Mouse (Mus musculus) megakaryocyte-erythroid progenitor cell, adult 5-6 weeks (primary cell): Measurements from ENCODE around the gene Zfp523. TPM values are rescaled to one million over a fixed set of nuclear protein-coding genes. Genes with fewer than 3 reads are reported as not detected.

Experiments used
- ATAC-seq: replicated peaks from 2 replicates; pipeline ENCODE4 v1.8.0; 2016; ENCODE audit warnings: mild to moderate bottlenecking, inconsistent platforms; ENCODE audit not compliant: severe bottlenecking, poor library complexity, low FRiP score, low TSS enrichment
- total RNA-seq, 2 experiments: library from RNA; stranded (forward) in 1 of 2; stranded (reverse) in 1 of 2; fragments of 200-1000, 215-1000 nt in 1 of 2; fragments of >200 nt in 1 of 2; fragmentation: Nextera tagmentation in 1 of 2; gene quantifications; 2 replicates each; pipeline ENCODE4 v1.2.3; 2014 to 2017

The Zfp523 gene
- 17.5 and 27.0 TPM in 2 replicates for total RNA-seq (2014; fragmentation: Nextera tagmentation)
- total RNA-seq (2017): 8.7 and 13.3 TPM in 2 replicates

DNA sequence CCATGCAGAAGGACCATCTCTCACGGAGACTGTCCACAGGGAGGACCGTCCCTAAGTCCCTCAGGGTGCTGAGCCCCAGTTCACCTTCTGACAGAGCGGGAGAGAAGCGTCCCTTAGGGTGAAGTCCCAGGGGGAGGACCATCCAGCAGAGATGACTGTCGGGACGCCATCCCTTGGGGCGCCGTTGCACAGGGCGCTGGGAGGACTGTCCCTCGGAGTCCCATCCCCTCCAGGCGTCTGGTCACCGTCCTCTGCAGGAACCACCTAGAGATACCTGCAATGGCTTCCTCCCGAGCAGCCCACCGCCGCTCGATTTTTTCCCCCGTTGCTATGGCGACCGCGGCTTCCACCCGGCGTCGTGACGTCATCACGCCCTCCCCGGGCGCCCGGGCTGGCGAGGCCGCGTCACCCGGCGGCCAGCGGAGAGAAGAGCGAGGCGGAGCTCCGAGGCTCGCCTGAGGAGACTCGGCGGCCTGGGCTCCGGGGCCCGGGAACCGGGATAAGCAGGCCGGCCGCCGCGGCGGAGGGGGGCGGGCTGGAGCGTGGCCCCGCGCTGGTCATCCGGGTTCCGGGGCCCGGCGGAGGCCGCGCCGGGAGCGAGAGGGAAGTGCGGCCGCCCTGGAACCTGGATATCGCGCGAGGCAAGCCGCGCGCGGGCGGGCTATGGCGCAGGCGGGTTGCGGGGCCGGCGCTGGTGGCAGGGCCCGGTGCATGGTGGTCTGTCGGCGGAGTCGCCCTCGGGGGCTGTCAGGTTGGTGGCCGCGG, at the start of gene Zfp523:
Zfp523 (plus strand) TSS at position 355 of the 765 bp plus-strand sequence.
- ATAC-seq: peak; percentile 65

DNA sequence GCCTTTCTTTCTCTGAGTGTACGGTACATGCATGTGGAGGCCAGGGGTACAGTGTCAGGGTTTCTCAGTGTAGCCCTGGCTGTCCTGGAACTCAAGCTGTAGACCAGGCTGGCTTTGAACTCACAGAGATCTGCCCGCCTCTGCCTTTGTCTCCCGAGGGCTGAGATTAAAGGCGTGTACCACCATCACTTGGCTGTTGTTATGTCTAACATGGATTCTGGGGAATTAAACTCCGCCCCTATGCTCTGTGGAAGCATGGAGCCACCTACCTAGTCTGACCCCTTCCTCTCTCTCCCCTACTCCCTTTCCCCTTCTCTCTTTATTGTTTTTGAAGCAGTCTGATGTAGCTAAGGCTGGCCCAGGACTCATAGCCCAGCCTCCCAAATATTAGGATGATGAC, 47.1 kb upstream of the Zfp523 start:
- ATAC-seq: no peak

DNA sequence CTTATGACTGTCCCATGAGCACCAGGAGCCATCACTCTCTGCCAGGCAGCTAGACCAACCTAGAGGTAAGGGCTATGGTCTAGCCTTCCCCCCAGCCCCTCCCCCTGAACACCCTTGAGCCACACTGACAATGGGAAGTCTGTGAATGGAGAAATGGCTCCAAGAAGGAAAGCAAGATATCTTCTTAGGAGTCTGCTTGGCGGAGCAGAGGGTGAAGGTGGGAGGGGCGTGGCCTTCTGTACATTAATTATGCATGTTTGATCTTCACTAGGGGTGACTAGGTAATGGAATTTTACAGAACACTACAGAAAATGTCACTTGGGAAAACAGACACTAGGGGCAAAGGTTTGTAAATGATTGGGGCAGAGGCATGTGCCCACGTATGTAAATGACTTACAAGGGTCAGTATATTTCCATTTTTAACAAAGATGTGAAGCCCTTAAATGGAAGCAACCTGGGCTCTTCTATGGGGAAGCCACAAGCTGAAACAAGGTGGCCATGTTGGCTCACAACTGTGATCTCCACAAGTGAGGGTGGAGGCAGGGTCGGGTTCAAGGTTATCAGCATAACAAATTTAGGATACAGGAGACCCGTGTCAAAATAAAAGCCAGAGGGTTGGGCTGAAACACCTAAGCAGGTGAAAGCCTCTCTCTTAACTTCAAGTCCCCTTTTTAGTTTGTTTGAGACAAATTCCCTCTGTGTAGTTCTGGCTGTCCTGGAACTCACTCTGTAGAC, 46.4 kb upstream of the Zfp523 start:
- ATAC-seq: no peak

DNA sequence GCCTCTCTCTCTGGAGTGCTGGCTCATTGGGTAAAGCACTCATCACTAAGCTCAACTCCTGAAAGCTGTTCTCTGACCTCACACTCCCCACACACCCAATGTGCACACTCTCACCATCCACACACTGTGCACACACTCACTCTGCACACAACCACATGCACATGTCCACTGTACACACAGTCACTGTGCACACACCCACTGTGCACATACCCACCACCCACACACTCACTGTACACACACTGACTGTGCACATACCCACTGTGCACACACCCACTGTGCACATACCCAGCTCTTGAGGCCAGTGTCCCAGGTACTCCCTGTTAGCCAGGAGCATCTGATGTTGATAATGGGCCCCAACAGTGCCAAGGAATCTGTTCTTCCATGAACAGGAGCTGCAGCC, 45.8 kb upstream of the Zfp523 start:
- no peak for ATAC-seq

DNA sequence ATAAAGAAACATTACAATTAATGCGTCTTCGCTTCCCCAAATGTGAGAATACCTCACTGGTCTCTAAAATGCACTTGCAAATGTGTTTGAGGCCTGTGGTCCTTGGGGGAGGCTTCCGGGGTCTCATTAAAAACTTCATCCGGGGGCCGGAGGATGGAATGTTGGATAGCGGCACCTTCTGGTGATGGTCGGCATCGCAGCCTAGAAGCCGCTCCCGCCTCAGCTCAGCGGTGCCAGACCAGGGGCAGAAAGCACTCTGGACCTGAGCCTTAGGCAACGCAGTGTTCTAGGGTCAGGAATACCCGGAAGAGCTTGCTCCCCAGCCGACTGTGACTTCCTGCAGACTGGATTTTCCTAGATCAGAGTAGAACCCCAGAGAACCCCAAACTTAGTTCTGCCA, 43.7 kb upstream of the Zfp523 start:
- ATAC-seq: peak; percentile 50; the same call in 1 of the 2 replicates

DNA sequence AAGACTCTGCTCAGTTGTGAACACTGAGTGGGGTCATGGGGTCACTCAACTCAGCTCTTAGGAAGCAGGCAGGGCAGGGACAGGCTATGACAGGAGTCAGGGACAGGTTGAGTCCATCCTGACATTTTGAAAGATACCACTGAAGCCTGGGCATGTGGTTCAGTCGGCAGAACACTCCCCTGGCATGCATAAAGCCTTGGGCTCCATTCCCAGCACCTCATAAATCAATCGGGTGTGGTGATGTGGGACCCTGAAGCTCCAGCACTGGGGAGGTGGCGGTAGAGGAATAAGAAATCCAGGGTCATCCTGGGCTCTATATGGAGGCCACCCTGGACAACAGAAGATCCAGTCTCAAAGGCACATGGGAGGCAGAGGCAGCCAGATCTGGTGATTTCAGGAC, 41.4 kb upstream of the Zfp523 start:
- no peak for ATAC-seq

DNA sequence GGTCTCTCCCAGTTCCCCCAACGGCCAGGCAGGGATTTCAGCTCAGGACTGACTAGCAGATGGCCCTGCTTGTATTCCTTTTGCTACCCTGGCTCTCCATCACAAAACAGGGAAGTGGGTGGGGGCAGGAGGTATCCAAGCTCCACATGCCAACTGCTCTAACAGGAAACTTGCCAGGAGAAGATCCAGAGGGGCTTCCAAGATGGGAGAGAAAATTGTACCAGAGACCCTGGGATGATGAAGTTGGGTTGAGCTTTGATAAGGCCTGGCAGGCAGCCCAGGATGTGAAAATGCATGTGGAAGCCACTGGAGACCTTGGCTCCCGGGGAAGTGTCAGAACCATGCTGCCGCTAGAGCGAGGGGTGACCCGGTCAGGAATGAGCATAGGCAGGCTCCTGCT, 40.7 kb upstream of the Zfp523 start:
- no peak for ATAC-seq

DNA sequence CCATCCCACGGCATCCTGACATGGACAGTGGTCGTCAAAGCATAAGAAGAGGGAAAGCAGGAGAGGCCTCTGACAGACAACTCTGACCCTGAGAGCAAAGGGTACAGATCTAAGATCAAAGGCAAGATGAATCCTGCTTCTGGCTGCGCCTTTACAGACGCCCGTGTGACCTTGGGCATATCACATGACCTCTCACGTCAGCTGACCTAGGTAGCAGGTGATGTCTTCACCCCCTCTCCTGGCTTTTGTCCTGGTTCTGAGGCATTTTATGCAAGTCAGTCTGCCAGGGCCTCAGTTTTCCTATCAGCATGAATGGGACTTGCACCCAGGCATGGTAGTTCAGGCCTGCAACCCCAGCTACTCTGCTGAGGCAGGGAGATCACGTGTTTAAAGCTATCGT, 38.9 kb upstream of the Zfp523 start:
- ATAC-seq: no peak

DNA sequence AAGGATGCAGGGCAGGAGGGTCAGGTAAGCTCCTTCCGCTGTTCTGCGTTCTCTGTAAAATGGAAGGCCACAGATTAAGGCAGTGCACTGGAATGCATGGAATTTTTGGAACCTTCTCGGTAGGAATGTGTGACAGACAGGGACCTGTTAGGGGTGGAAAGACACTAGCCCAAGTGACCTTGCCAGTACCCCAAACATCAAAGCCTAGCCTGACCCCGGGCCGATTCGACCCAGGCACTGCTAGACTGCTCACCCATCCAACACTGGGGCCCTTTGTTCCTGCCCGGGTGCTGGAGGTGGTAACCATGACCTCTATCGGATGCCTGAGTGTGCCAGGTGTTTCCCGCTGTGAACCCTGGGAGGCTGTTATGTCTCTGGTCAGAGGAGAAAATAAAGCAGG, 38.2 kb upstream of the Zfp523 start:
- no peak for ATAC-seq

DNA sequence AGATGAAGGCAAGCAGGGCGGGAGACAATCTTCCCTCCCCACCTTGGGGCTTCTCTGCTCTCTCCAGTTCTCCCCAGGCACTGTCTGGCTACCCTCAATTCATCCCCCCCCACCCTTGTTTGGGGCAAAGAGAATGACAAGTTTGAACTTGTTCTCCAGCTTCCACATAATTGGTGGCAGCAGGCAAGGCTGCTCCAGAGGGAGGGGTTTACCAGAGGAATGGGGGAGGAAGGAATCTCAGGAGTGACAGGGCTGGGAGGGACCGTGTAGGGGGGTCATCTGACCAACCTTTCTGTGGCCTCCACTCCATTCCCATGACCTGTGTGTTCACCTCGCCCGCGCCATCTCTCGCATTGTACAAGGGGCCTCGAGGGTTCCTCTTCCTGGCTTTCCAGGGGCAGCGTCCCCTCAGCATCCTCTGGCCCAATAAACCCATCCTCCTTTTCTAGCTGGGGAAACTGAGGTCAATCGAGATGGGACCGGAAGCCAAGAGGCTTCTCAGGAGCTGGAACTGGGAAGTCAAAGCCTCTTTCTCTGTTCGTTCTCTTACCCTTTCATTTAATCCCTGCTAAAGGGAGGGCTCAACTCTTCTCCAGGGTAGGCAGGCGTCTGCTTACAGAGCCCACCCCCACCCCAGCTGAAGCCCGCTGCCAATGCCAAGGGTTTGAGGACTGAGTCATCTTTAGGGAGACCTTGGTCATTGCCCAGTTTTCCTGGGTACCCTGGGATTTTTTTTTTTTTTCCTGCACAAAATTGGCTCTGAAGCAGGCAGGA, 36.3 kb upstream of the Zfp523 start:
- no peak for ATAC-seq

DNA sequence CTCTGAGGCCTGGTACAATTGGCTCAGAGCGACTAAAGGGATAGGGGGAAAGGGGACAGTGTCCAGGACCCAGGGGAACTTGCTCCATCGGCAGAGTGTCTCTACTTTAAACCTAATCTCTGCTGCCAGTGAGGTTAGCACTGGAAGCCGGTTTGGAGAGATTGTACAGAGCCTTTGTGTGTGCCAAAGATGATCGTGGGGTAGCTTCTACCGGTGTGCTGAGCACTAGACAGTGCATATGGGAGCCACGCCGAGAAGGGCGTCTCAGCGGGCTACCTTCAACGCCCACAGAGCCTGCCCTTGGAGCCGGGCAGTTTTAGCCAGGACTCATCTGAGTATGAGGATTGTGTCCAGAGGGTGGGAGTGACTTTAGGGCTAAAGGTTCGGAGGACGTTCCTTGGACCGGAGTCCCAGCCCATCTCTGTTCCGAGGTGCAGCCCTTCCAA, 35.7 kb upstream of the Zfp523 start:
- 0 out of 2 replicates have a peak, but pooled peaks have one; percentile 36 for ATAC-seq

DNA sequence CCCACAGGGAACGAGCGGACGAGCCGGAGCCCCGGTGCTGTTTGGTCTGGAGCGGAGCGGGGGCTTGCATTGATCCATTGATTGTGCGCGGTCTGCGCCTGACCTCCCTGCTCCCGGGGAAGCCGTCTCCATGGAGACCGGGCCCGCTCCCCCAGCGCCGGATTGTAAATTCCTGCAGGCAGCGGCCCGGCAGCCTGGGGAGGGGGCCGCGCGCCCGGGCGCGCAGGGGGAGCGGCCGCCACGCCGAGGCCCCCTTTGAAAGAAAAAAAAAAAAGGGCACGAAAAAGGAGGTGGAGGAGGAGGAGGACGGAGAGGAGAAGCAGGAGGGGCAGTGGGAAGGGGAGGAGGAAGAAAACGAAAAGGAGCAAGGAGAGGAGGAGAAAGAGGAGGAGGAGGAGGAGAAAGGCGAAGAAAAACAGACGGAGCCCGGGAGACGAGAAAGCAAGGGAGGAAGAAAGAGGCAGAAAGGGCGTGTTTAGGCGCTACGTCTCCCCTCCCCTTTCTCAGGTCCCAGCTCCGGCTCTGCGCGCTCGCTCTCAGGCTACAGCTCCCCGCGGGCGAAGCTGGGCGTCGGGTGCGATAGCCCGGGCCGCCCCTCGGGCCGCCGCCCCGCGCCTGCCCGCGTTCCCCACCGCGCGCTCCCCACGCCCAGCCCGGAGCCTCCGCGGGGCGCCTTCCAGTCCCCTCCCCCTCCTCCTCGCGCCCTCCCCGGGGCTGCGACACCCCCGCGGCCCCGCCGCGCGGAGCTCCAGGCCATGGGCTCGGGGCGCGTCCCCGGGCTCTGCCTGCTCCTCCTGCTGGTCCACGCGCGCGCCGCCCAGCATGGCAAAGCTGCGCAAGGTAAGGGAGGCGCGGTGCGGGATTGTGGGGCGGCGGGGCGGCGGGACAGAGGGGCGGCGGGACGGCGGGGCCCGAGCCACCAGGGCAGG, 34.9 kb upstream of the Zfp523 start, which contains the start of gene Scube3:
Scube3 (plus strand) TSS at position 371 of the 929 bp plus-strand sequence.
- ATAC-seq: 0 out of 2 replicates have a peak, but pooled peaks have one; percentile 35

DNA sequence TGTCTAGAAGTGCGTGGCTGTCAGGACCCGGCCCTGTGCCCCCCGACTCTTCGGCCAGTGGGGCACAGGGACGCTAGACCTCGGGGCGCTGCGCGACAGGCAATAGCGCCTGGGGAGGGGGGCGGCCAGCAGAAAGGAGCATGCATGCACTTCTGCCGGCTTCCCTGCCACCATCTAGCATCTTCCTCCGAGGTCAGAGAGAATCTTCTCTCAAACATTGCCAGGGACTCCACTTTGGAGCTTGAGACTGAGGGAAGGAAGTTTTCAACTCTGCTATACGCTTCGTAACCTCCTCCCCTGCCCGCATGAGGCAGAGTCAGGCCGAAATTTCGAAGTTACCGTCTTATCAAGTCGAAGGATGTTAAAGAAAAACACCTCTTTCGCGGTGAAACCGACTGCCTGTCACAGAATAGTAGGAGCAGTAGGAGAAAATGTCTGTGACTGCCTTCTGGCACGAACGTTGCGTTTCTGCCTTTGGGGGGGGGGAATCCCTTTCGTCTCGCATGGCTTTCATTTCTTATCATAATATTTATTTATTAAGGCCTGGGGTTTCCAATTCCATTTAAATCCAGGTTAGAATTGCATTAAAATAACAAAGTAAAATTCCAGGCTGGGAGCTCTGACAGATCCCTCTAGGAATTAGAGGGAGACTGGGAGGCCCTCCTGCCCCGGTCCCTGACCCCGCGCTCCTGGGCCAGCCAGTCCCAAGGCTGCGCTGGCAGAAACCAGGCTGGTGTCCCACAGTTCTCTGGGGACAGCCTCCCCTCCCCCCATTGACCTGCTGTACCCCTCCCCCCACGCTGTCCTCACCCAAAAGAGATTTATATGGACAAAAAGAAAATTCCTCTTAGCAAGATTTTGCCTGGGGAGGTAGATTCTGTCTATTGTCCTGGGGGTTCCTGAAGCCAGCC, 34.0 kb upstream of the Zfp523 start:
- no peak for ATAC-seq

DNA sequence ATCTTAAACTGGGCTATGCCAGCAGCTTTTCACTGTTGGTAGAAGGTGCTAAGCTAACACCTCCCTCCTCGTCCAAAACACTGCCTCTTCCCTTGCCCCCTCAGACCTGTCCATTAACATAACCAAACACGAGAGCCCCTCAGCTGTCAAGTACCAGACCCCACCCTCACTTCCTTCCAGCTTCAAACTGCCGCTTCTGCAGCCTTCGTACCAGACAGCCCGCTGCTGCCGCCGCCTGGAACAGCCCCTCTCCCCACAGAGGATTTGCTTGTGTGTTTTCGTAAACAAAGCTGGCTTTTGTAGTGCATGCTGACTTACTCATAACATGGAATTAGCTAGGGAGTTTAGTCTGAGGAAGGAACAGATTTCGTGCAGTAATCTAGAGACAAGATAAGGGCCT, 33.2 kb upstream of the Zfp523 start:
- ATAC-seq: no peak

DNA sequence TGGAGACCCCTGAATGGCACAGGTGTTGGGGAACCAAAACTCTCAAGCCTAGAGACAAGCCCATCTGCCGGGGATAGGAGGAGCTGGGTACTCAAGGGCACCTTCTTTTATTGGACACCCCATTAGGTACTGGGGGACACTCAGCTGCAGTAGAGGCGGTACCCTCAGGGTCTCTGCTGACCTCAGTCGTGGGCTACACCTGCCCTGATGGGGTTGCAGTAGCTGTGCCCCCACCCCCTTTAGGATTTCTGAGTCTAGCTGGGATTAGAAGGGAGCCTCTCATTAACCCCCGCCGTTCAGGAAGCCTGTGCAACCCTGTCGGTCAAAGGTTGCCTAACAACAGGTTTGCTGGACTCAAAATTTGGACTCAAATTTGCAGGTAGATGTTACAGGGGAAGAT, 32.7 kb upstream of the Zfp523 start:
- no peak for ATAC-seq

DNA sequence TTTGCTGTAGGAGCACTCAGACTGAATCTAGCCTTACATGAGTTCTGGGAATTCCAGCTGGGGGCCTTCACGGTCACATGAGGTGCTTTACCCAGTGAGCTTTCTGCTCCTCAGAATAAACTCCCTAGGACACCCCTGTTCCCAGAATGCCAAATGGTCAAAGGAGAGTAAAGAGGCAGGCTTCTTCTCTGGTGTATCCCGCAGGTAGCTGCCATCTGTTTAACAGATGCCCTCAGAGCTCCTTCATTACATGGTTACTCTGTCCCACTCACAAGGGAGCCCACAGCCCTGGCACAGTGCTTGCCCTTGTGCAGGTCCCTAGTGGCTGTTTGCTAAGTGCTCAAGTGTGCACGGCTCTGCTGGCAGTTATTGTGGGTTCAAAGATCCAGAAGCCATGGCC, 28.6 kb upstream of the Zfp523 start:
- no peak for ATAC-seq

DNA sequence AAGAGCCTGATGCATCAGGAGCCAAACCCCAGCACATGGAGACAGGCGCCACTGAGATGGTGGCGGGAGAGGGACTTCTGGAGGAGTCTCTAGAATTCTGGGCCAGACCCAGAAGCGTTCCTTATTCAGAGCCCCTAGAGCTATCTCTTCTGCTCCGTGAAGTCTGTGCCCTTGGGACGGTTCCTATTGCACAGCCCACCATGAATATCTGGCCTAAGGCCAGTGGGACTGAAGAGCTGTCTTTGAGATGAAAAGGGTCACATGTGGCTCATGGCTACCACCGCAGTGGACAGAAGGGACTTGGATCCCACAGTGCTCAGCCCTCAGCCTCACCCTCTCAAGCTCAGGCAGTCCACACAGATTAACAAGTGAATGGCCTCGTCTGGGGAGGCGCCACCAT, 27.2 kb upstream of the Zfp523 start:
- no peak for ATAC-seq

DNA sequence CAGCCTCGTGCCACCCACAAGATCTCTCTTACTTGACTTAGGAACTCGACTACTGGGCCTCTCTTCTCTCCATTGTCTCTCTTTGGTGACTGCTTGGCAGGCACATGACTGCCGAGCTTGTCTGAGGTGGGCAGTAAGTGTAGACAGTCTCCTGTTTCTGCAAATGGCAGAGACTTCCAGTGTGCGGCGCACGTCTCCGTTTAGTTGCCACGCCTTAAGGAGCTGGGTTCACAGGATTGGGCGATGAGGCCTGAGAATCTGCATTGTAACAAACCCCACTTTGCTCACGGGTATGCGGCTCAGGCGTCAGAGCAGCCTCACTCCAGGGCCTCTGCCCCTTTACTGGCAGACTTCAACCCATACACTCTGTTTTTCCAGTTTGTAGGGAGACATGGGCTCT, 26.5 kb upstream of the Zfp523 start:
- no peak for ATAC-seq
